Mouse (Mus musculus) spleen, postnatal 0 days (tissue): ENCODE measurements around the gene D5Ertd579e. TPM values are rescaled to one million over a fixed set of nuclear protein-coding genes. Genes with fewer than 3 reads are reported as not detected.

Experiments used
- polyA plus RNA-seq: library from polyadenylated mRNA; unstranded; fragments of >200 nt; fragmentation: Nextera tagmentation; extraction: Ambion mirVana; gene quantifications from 2 replicates; pipeline ENCODE4 v1.2.1, GENCODE M21; 2015

The D5Ertd579e gene
- 24.1 and 26.3 TPM in 2 replicates for polyA plus RNA-seq

GRCm38 (mm10) chr5:36695461-36696231 lies at the start of gene D5Ertd579e:
TSS of gene D5Ertd579e (minus strand) at chr5:36696024.

GRCm38 (mm10) chr5:36593176-36593575 lies 102.6 kb downstream of the D5Ertd579e start, which contains the start of gene Tbc1d14:
TSS of gene Tbc1d14 (minus strand) at chr5:36593276.

Other genes starting within 250 kb of the D5Ertd579e start
- 30.1 and 30.6 TPM in 2 replicates for gene Grpel1, start 231.0 kb downstream of the D5Ertd579e start, polyA plus RNA-seq
- gene Tada2b, start 211.7 kb downstream of the D5Ertd579e start, polyA plus RNA-seq: 1.6 and 1.7 TPM in 2 replicates
- gene Ccdc96, start 211.4 kb downstream of the D5Ertd579e start, polyA plus RNA-seq: 0.11 and 0.12 TPM in 2 replicates
- gene Tbc1d14, start 102.7 kb downstream of the D5Ertd579e start, polyA plus RNA-seq: 12.5 and 14.9 TPM in 2 replicates
- 21.6 and 22.2 TPM in 2 replicates for gene Bloc1s4, start 52.6 kb upstream of the D5Ertd579e start, polyA plus RNA-seq
- 171 and 187 TPM in 2 replicates for gene Mrfap1, start 100.7 kb upstream of the D5Ertd579e start, polyA plus RNA-seq
- gene Man2b2, start 134.6 kb upstream of the D5Ertd579e start, polyA plus RNA-seq: 10.1 and 14.3 TPM in 2 replicates
- 0.02 TPM in 1 of 2 replicates, not detected in the other for gene Ppp2r2c, start 172.5 kb upstream of the D5Ertd579e start, polyA plus RNA-seq